Mouse (Mus musculus) left cerebral cortex, postnatal 25 days (tissue): Measurements from ENCODE around the gene Stat2. TPM values are rescaled to one million over a fixed set of nuclear protein-coding genes. Genes with fewer than 3 reads are reported as not detected.
"Not testable (repeated sequence)": the region's sequence is repeated elsewhere in the genome, so short reads cannot be mapped to it uniquely, and the experiment has no call there.

ENCODE experiments used
- DNase-seq, 2 experiments: peaks; one replicate each; pipeline ENCODE4 v3.0.0; 2022; ENCODE audit warnings: low spot score in 2 of 2, mixed read lengths in 1 of 2
- intact Hi-C: fragments of 180-260 bp; cut with DNase I; formaldehyde crosslinking; loops from one replicate; pipeline ENCODE4 v1.15.1; 2025
- total RNA-seq, 2 experiments: library from RNA; stranded (reverse); gene quantifications; 2 replicates each; pipeline ENCODE4 v1.2.3; 2021

The Stat2 gene
- total RNA-seq, 2 experiments from 2014 or later: 27.1 to 29.6 TPM

GRCm38 (mm10) chr10:128326825-128327224 lies 56.5 kb downstream of the Stat2 start:
- peak in 1 of 2 experiments; percentile 58 for DNase-seq
- intact Hi-C loops: no loop called here

GRCm38 (mm10) chr10:128327610-128328009 lies 57.3 kb downstream of the Stat2 start:
- intact Hi-C loops: no loop called here
- DNase-seq: no peak

- intact Hi-C loops: loop anchor here (2.0 kb wide), 1 partner anchor 126 kb away; the partner anchor contains the start of gene Smarcc2
Observed at GRCm38 (mm10) chr10:128332358-128333249, 62.2 kb downstream of the Stat2 start.

GRCm38 (mm10) chr10:128335582-128335981 lies 65.2 kb downstream of the Stat2 start:
- intact Hi-C loops: loop anchor here (5.0 kb wide), 1 partner anchor 42 kb away; the partner anchor contains the start of gene Ankrd52
- DNase-seq: peak; percentile 47 to 65

More at GRCm38 (mm10) chr10:128332358-128333249, 62.2 kb downstream of the Stat2 start:
- not testable (repeated sequence) for DNase-seq

GRCm38 (mm10) chr10:128336195-128336594 lies 65.8 kb downstream of the Stat2 start:
- intact Hi-C loops: loop anchor here (2.0 to 5.0 kb wide), 2 partner anchors 41 to 73 kb away; partner anchors contain the start of gene Ankrd52
- DNase-seq: no peak

- DNase-seq: no peak
- intact Hi-C loops: loop anchor here (2.0 to 5.0 kb wide), 2 partner anchors 41 to 72 kb away; partner anchors contain the start of gene Ankrd52
Observed at GRCm38 (mm10) chr10:128336597-128336996, 66.2 kb downstream of the Stat2 start.

GRCm38 (mm10) chr10:128337306-128338181 lies 67.2 kb downstream of the Stat2 start, which contains the start of gene Cs:
TSS of gene Cs (plus strand) at chr10:128337734.
- intact Hi-C loops: loop anchor here (1.0 to 5.0 kb wide), 3 partner anchors 34 to 71 kb away; partner anchors contain the start of genes Ankrd52 and Pan2
- DNase-seq: peak; percentile 93 to 98

- intact Hi-C loops: loop anchor here (5.0 kb wide), 1 partner anchor 39 kb away; the partner anchor contains the start of gene Ankrd52
- no peak for DNase-seq
Observed at GRCm38 (mm10) chr10:128338415-128338814, 68.1 kb downstream of the Stat2 start.

- intact Hi-C loops: loop anchor here (5.0 kb wide), 1 partner anchor 38 kb away; the partner anchor contains the start of gene Ankrd52
- no peak for DNase-seq
Observed at GRCm38 (mm10) chr10:128338948-128339347, 68.6 kb downstream of the Stat2 start.

- intact Hi-C loops: no loop called here
- DNase-seq: no peak
Observed at GRCm38 (mm10) chr10:128340257-128340656, 69.9 kb downstream of the Stat2 start.

Other genes starting within 250 kb of the Stat2 start
- 100 to 1,000 TPM; 308 to 327 TPM for gene Naca, start 235.0 kb upstream of the Stat2 start, total RNA-seq
- 100 to 1,000 TPM; 127 to 132 TPM for gene Ptges3, start 211.6 kb upstream of the Stat2 start, total RNA-seq
- 1,000 to 10,000 TPM; 1,709 to 1,721 TPM for gene Atp5b, start 187.3 kb upstream of the Stat2 start, total RNA-seq
- 10 to 100 TPM; 34.3 to 38.4 TPM for gene Baz2a, start 179.0 kb upstream of the Stat2 start, total RNA-seq
- gene Rbms2, start 90.3 kb upstream of the Stat2 start, total RNA-seq: 10 to 100 TPM; 11.3 to 13.5 TPM
- 10 to 100 TPM; 29.4 to 32.9 TPM for gene Gls2, start 76.1 kb upstream of the Stat2 start, total RNA-seq
- 10 to 100 TPM; 10.1 to 10.7 TPM for gene Spryd4, start 58.8 kb upstream of the Stat2 start, total RNA-seq
- gene Mip, start 44.7 kb upstream of the Stat2 start, total RNA-seq: not detected
- 1 to 10 TPM; 6.8 to 8.3 TPM for gene Timeless, start 38.5 kb upstream of the Stat2 start, total RNA-seq
- not detected for gene Apon, start 16.5 kb upstream of the Stat2 start, total RNA-seq
- not detected for gene Apof, start 1.9 kb upstream of the Stat2 start, total RNA-seq
- gene Il23a, start 28.2 kb downstream of the Stat2 start, total RNA-seq: under 1 TPM; 0.64 to 0.69 TPM
- gene Pan2, start 32.8 kb downstream of the Stat2 start, total RNA-seq: 10 to 100 TPM; 14.3 to 15.4 TPM
- 10 to 100 TPM; 64.7 to 70.5 TPM for gene Cnpy2, start 51.9 kb downstream of the Stat2 start, total RNA-seq
- 100 to 1,000 TPM; 227 to 229 TPM for gene Cs, start 67.2 kb downstream of the Stat2 start, total RNA-seq
- 10 to 100 TPM; 60.4 to 63.8 TPM for gene Coq10a, start 98.4 kb downstream of the Stat2 start, total RNA-seq
- gene Ankrd52, start 106.6 kb downstream of the Stat2 start, total RNA-seq: 10 to 100 TPM; 65.1 to 68.9 TPM
- under 1 TPM; 0.30 to 0.32 TPM for gene Slc39a5, start 130.7 kb downstream of the Stat2 start, total RNA-seq
- 10 to 100 TPM; 87.8 to 89.7 TPM for gene Nabp2, start 140.9 kb downstream of the Stat2 start, total RNA-seq
- 10 to 100 TPM; 76.7 to 78.6 TPM for gene Rnf41, start 141.1 kb downstream of the Stat2 start, total RNA-seq
- 100 to 1,000 TPM; 228 to 232 TPM for gene Smarcc2, start 188.7 kb downstream of the Stat2 start, total RNA-seq
- gene Myl6, start 223.6 kb downstream of the Stat2 start, total RNA-seq: 100 to 1,000 TPM; 616 to 641 TPM
- 10 to 100 TPM; 22.9 to 24.0 TPM for gene Myl6b, start 228.1 kb downstream of the Stat2 start, total RNA-seq